Mouse (Mus musculus) retina, postnatal 1 day (tissue): Measurements from ENCODE around the gene Tbc1d14.

Experiments
- DNase-seq: peaks from one replicate; pipeline ENCODE4 v3.0.0-alpha.2; 2012

Tbc1d14 gene

GRCm38 (mm10) chr5:36458926-36459325 lies 134.2 kb downstream of the Tbc1d14 start:
- DNase-seq = peak; percentile 67

GRCm38 (mm10) chr5:36457706-36458105 lies 135.4 kb downstream of the Tbc1d14 start:
- no peak for DNase-seq

- DNase-seq = no peak
Observed at GRCm38 (mm10) chr5:36452821-36453220, 140.3 kb downstream of the Tbc1d14 start.

- DNase-seq = peak; percentile 67
Observed at GRCm38 (mm10) chr5:36451872-36452389, 141.1 kb downstream of the Tbc1d14 start.

GRCm38 (mm10) chr5:36451119-36451518 lies 142.0 kb downstream of the Tbc1d14 start:
- peak; percentile 63 for DNase-seq

GRCm38 (mm10) chr5:36449710-36450358 lies 143.2 kb downstream of the Tbc1d14 start:
- no peak for DNase-seq

GRCm38 (mm10) chr5:36447872-36448271 lies 145.2 kb downstream of the Tbc1d14 start:
- DNase-seq = no peak

GRCm38 (mm10) chr5:36446166-36446890 lies 146.7 kb downstream of the Tbc1d14 start:
- DNase-seq = no peak

- no peak for DNase-seq
Observed at GRCm38 (mm10) chr5:36445028-36445427, 148.0 kb downstream of the Tbc1d14 start.

GRCm38 (mm10) chr5:36444611-36445010 lies 148.5 kb downstream of the Tbc1d14 start:
- DNase-seq = no peak

GRCm38 (mm10) chr5:36440741-36441140 lies 152.3 kb downstream of the Tbc1d14 start:
- DNase-seq = no peak
